Mouse (Mus musculus) lung, postnatal 0 days (tissue): ENCODE measurements around the gene Ltbr. TPM values are rescaled to one million over a fixed set of nuclear protein-coding genes. Genes with fewer than 3 reads are reported as not detected.
"Not testable (repeated sequence)": the region's sequence is repeated elsewhere in the genome, so short reads cannot be mapped to it uniquely, and the experiment has no call there.

Experiments used
- ATAC-seq: fragments of 200-750 bp; cut with Nextera tagmentation; 2 replicates; pipeline ENCODE4 v1.8.0; 2017; ENCODE audit warnings: moderate library complexity
- DNase-seq: peaks from one replicate; pipeline ENCODE4 v3.0.0-alpha.2; 2016; ENCODE audit warnings: low spot score
- H3K27ac ChIP-seq: fragments of 300-500 bp; sonication (generic); 2 replicates; pipeline ENCODE4 v1.5.1; 2014; ENCODE audit warnings: antibody characterized with exemption, mild to moderate bottlenecking, low read length, mixed read lengths
- H3K27me3 ChIP-seq: fragments of 300-500 bp; sonication (generic); replicated peaks from 2 replicates; pipeline ENCODE4 v1.6.1; 2014; ENCODE audit warnings: low read length, mixed read lengths; ENCODE audit not compliant: insufficient read depth
- H3K36me3 ChIP-seq: fragments of 300-500 bp; sonication (generic); 2 replicates; pipeline ENCODE4 v1.6.1; 2014; ENCODE audit warnings: low read length, mixed read lengths; ENCODE audit not compliant: insufficient read depth
- H3K4me1 ChIP-seq: fragments of 300-500 bp; sonication (generic); 2 replicates; pipeline ENCODE4 v1.6.1; 2014; ENCODE audit warnings: antibody characterized with exemption, low read depth, low read length, mixed read lengths; ENCODE audit not compliant: insufficient read depth
- H3K4me2 ChIP-seq: fragments of 300-500 bp; sonication (generic); replicated peaks from 2 replicates; pipeline ENCODE4 v1.6.1; 2014; ENCODE audit warnings: low read depth, mild to moderate bottlenecking, low read length, moderate library complexity, mixed read lengths
- H3K4me3 ChIP-seq: fragments of 300-500 bp; sonication (generic); 2 replicates; pipeline ENCODE4 v1.5.1; 2014; ENCODE audit warnings: low read depth, low read length
- H3K9ac ChIP-seq: fragments of 300-500 bp; sonication (generic); replicated peaks from 2 replicates; pipeline ENCODE4 v1.6.1; 2014; ENCODE audit warnings: low read depth, mild to moderate bottlenecking
- H3K9me3 ChIP-seq: fragments of 300-500 bp; sonication (generic); 2 replicates; pipeline ENCODE4 v1.6.1; 2016; ENCODE audit warnings: low read length, mixed read lengths
- CTCF ChIP-seq: IDR thresholded peaks from 2 replicates; pipeline ENCODE4 v1.5.1; 2016; ENCODE audit warnings: antibody characterized with exemption, mild to moderate bottlenecking
- EP300 ChIP-seq: IDR thresholded peaks from 2 replicates; pipeline ENCODE4 v1.6.1; 2016; ENCODE audit warnings: antibody characterized with exemption, mild to moderate bottlenecking, control low read depth
- WGBS: fragments of 180-500 bp; shearing (Covaris S2); extraction: QIAGEN DNeasy Blood & Tissue Kit; methylation state at CpG from one replicate; pipeline ENCODE4 v1.1.7; 2014; 5-methylcytosine and 5-hydroxymethylcytosine counted together
- polyA plus RNA-seq: library from polyadenylated mRNA; unstranded; fragments of >200 nt; fragmentation: Nextera tagmentation; extraction: Ambion mirVana; gene quantifications from 2 replicates; pipeline ENCODE4 v1.2.1, GENCODE M21; 2015

Gene Ltbr
- polyA plus RNA-seq, 1 experiment from 2014 or later = 100 TPM

DNA sequence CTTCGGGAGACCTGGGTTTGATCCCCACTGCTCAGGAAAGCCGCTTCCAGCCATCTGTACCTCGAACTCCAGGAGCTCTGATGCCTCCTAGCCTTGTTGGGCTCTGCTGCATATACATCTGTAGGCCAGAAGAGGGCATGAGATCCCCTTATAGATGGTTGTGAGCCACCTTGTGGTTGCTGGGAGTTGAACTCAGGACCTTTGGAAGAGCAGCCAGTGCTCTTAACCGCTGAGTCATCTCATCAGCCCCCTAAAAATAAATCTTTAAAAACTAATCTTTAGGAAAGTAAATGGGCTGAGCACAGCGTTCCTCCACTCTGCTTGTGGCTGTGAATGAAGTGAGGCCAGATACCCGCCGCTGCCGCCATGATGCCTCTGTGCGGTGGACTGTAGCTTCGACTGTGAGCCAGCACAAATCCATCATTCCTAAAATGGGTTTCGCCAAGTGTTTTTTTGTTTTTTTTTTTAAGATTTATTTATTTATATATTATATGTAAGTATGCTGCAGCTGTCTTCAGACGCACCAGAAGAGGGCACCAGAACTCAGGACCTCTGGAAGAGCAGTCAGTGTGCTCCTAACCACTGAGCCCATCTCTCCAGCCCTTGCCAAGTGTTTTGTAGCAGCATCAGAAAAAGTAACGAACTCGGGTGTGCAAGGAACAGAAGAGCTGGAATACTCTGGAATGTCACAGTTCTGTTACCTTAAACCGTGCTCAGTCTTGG, 38.7 kb downstream of the Ltbr start:
- no peak overlapping the region for H3K4me3 ChIP-seq
- DNase-seq (peak; percentile 90), ATAC-seq (peak; percentile 43; the same call in 1 of the 2 replicates)
- no peaks in the 10 kb centered on the region for H3K4me1 ChIP-seq
- WGBS = 47% methylated on average over 15 of the region's 15 CpGs
- H3K9me3 ChIP-seq = no peaks in the 10 kb centered on the region
- H3K27me3 ChIP-seq = no peaks in the 10 kb centered on the region
- H3K4me2 ChIP-seq = no peak overlapping the region
- no peaks in the 10 kb centered on the region for H3K36me3 ChIP-seq
- peak; percentile 84 for TF ChIP-seq CTCF
- TF ChIP-seq EP300 = no peak
- H3K9ac ChIP-seq = no peak overlapping the region
- no peak overlapping the region for H3K27ac ChIP-seq

GRCm38 (mm10) chr6:125272228-125272785, 41.4 kb downstream of the Ltbr start:
- no peak for DNase-seq
- Histone ChIP-seq H3K4me1 (no peaks in the 10 kb centered on the region), H3K9ac (no peak overlapping the region), H3K4me3 (no peak overlapping the region), H3K36me3 (no peaks in the 10 kb centered on the region), H3K4me2 (no peak overlapping the region), H3K9me3 (no peaks in the 10 kb centered on the region), H3K27me3 (no peaks in the 10 kb centered on the region), H3K27ac (no peak overlapping the region)
- TF ChIP-seq CTCF = no peak
- no peak for TF ChIP-seq EP300
- WGBS = 66% methylated on average over 10 of the region's 10 CpGs
- ATAC-seq = no peak

GRCm38 (mm10) chr6:125271455-125272227, 42.0 kb downstream of the Ltbr start:
- Histone ChIP-seq H3K27ac (no peak overlapping the region), H3K9ac (no peak overlapping the region)

GRCm38 (mm10) chr6:125268799-125269198, 44.9 kb downstream of the Ltbr start:
- WGBS = 44% methylated on average over 6 of the region's 6 CpGs
- Histone ChIP-seq H3K4me3 (no peak overlapping the region), H3K27me3 (no peaks in the 10 kb centered on the region), H3K36me3 (no peaks in the 10 kb centered on the region), H3K9me3 (no peaks in the 10 kb centered on the region), H3K9ac (no peak overlapping the region), H3K27ac (no peak overlapping the region), H3K4me2 (no peak overlapping the region), H3K4me1 (no peaks in the 10 kb centered on the region)
- TF ChIP-seq CTCF (no peak), EP300 (no peak)
- ATAC-seq (no peak), DNase-seq (no peak)

More at GRCm38 (mm10) chr6:125271455-125272227, 42.0 kb downstream of the Ltbr start:
- Histone ChIP-seq H3K4me2 (peak overlapping the region; percentile 37), H3K4me3 (no peak overlapping the region), H3K4me1 (no peaks in the 10 kb centered on the region), H3K9me3 (no peaks in the 10 kb centered on the region), H3K36me3 (no peaks in the 10 kb centered on the region), H3K27me3 (no peaks in the 10 kb centered on the region)
- TF ChIP-seq CTCF = peak; percentile 97
- TF ChIP-seq EP300 = peak; percentile 36; the same call in 1 of the 2 replicates
- peak; percentile 94 for ATAC-seq
- 15% methylated on average over 17 of the region's 17 CpGs for WGBS
- peak; percentile 99 for DNase-seq

- TF ChIP-seq EP300 = no peak
- no peak for TF ChIP-seq CTCF
- H3K4me3 ChIP-seq = no peak overlapping the region
- H3K27ac ChIP-seq = no peak overlapping the region
- no peaks in the 10 kb centered on the region for H3K27me3 ChIP-seq
- 60% methylated on average over 3 of the region's 3 CpGs for WGBS
- no peak for ATAC-seq
- H3K4me2 ChIP-seq = no peak overlapping the region
- H3K9me3 ChIP-seq = no peaks in the 10 kb centered on the region
- no peaks in the 10 kb centered on the region for H3K36me3 ChIP-seq
- no peak for DNase-seq
- H3K4me1 ChIP-seq = no peaks in the 10 kb centered on the region
- H3K9ac ChIP-seq = no peak overlapping the region
These were observed 46.2 kb downstream of the Ltbr start for GRCm38 (mm10) chr6:125267469-125267868.

- not testable (repeated sequence) for DNase-seq, H3K9me3 ChIP-seq, H3K4me2 ChIP-seq, H3K36me3 ChIP-seq, H3K27ac ChIP-seq, H3K4me1 ChIP-seq, H3K4me3 ChIP-seq, H3K9ac ChIP-seq, H3K27me3 ChIP-seq, ATAC-seq
- WGBS = 49% methylated on average over 6 of the region's 6 CpGs
- TF ChIP-seq CTCF = peak; percentile 16
These were observed 47.1 kb downstream of the Ltbr start for GRCm38 (mm10) chr6:125266600-125266999.
